Mouse (Mus musculus) bone marrow macrophage, adult 2 months (primary cell): ENCODE measurements around the gene Unc79.

ENCODE experiments used
- CTCF ChIP-seq: IDR thresholded peaks from 2 replicates; pipeline ENCODE4 v1.5.1; 2012; ENCODE audit warnings: low read depth, mild to moderate bottlenecking, low read length, moderate library complexity
- POLR2A ChIP-seq: IDR thresholded peaks from 2 replicates; pipeline ENCODE4 v1.6.1; 2012; ENCODE audit warnings: mild to moderate bottlenecking, low read depth, low read length, borderline replicate concordance

DNA sequence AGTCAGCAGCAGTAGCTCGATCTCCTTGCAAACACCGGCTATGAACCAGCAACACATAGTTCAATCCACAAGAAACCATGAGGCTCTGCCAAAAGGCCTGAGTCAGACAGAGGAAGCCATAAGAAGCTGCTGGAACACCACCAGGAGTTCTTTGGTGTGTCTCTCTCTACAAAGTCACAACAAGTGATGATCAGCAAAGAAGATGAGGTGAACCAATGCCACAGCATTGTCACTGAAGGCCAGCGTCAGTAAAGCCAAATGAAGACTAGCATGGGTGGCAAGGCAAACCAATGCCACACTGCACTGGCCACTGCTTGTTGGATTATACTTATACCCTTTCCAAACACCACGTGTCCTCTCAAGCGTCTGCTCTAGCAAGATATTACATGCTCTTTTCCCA is 119.5 kb downstream of the Unc79 start:
- no peak for TF ChIP-seq POLR2A
- no peak for TF ChIP-seq CTCF
